Mouse (Mus musculus) MEL (cell line): ENCODE measurements around the gene Tmem86a. TPM values are rescaled to one million over a fixed set of nuclear protein-coding genes. Genes with fewer than 3 reads are reported as not detected.

Experiments
- DNase-seq: peaks from one replicate; pipeline ENCODE4 v3.0.0; 2011; ENCODE audit warnings: low read depth, low spot score
- H3K27ac ChIP-seq: 2 replicates; pipeline ENCODE4 v1.5.1; 2012; ENCODE audit warnings: low read depth, mild to moderate bottlenecking, control low read depth, low read length, moderate library complexity; ENCODE audit not compliant: control insufficient read depth
- H3K27me3 ChIP-seq, 2 experiments: fragments of 150-350 bp in 1 of 2; sonication (generic) in 1 of 2; 2 replicates each; pipeline ENCODE4 v1.6.1; 2012; ENCODE audit warnings: low read length in 2 of 2, mild to moderate bottlenecking in 2 of 2, improper control_type of control experiment in 1 of 2, moderate library complexity in 1 of 2; ENCODE audit not compliant: insufficient read depth in 2 of 2, control insufficient read depth in 1 of 2
- H3K36me3 ChIP-seq, 2 experiments: 2 replicates each; pipeline ENCODE4 v1.6.1; 2012 to 2014; ENCODE audit warnings: low read length in 2 of 2, improper control_type of control experiment in 1 of 2, inconsistent platforms in 1 of 2, mild to moderate bottlenecking in 1 of 2; ENCODE audit not compliant: insufficient read depth in 2 of 2, control insufficient read depth in 1 of 2
- H3K4me1 ChIP-seq, 2 experiments: fragments of 150-350 bp in 1 of 2; sonication (generic) in 1 of 2; 2 replicates each; pipeline ENCODE4 v1.6.1; 2012; ENCODE audit warnings: low read length in 2 of 2, improper control_type of control experiment in 1 of 2, mild to moderate bottlenecking in 1 of 2; ENCODE audit not compliant: insufficient read depth in 2 of 2, control insufficient read depth in 1 of 2
- H3K4me3 ChIP-seq, 2 experiments: fragments of 150-350 bp in 1 of 2; sonication (generic) in 1 of 2; 2 replicates each; pipeline ENCODE4 v1.5.1; 2012; ENCODE audit warnings: low read depth in 2 of 2, low read length in 2 of 2, mild to moderate bottlenecking in 2 of 2, moderate library complexity in 2 of 2, control low read depth in 1 of 2, improper control_type of control experiment in 1 of 2; ENCODE audit not compliant: control insufficient read depth in 1 of 2, insufficient read depth in 1 of 2
- H3K79me2 ChIP-seq: 2 replicates; pipeline ENCODE4 v1.6.1; 2012; ENCODE audit warnings: mild to moderate bottlenecking, low read length, moderate library complexity; ENCODE audit not compliant: control insufficient read depth, poor library complexity, insufficient read depth
- H3K9ac ChIP-seq: 2 replicates; pipeline ENCODE4 v1.6.1; 2012; ENCODE audit warnings: low read depth, mild to moderate bottlenecking, control low read depth, low read length, moderate library complexity; ENCODE audit not compliant: control insufficient read depth, poor library complexity, severe bottlenecking
- H3K9me3 ChIP-seq: fragments of 150-350 bp; sonication (generic); replicated peaks from 2 replicates; pipeline ENCODE4 v1.6.1; 2012; ENCODE audit warnings: mild to moderate bottlenecking, low read length, improper control_type of control experiment, moderate library complexity; ENCODE audit not compliant: insufficient read depth
- BHLHE40 ChIP-seq: IDR thresholded peaks from 2 replicates; pipeline ENCODE4 v1.6.1; 2012; ENCODE audit warnings: low read depth, mild to moderate bottlenecking, inconsistent platforms, low read length, improper control_type of control experiment, borderline replicate concordance
- CTCF ChIP-seq, 3 experiments: IDR thresholded peaks in 2 of 3; conservative IDR thresholded peaks in 1 of 3; 2 replicates each; pipeline ENCODE4 v1.5.1; 2011 to 2012; ENCODE audit warnings: low read length in 3 of 3, low read depth in 2 of 3, mild to moderate bottlenecking in 2 of 3, improper control_type of control experiment in 1 of 3, inconsistent platforms in 1 of 3, mixed read lengths in 1 of 3, moderate library complexity in 1 of 3; ENCODE audit not compliant: control insufficient read depth in 1 of 3, insufficient read depth in 1 of 3, poor library complexity in 1 of 3, severe bottlenecking in 1 of 3
- EP300 ChIP-seq, 2 experiments: IDR thresholded peaks; 2 replicates each; pipeline ENCODE4 v1.6.1; 2011; ENCODE audit warnings: improper control_type of control experiment in 2 of 2, low read length in 2 of 2, low read depth in 1 of 2, mild to moderate bottlenecking in 1 of 2
- ETS1 ChIP-seq: IDR thresholded peaks from 2 replicates; pipeline ENCODE4 v1.6.1; 2012; ENCODE audit warnings: low read depth, mild to moderate bottlenecking, inconsistent platforms, low read length, improper control_type of control experiment, moderate library complexity
- GATA1 ChIP-seq: IDR thresholded peaks from 2 replicates; pipeline ENCODE4 v1.6.1; 2011; ENCODE audit warnings: low read depth, low read length, improper control_type of control experiment
- MAX ChIP-seq: IDR thresholded peaks from 2 replicates; pipeline ENCODE4 v1.6.1; 2011; ENCODE audit warnings: low read length, improper control_type of control experiment
- MXI1 ChIP-seq: IDR thresholded peaks from 2 replicates; pipeline ENCODE4 v1.6.1; 2011; ENCODE audit warnings: mild to moderate bottlenecking, low read depth, low read length, improper control_type of control experiment
- NELFE ChIP-seq: IDR thresholded peaks from 2 replicates; pipeline ENCODE4 v1.6.1; 2011; ENCODE audit warnings: low read depth, low read length, improper control_type of control experiment
- POLR2A ChIP-seq, 2 experiments: IDR thresholded peaks; 2 replicates each; pipeline ENCODE4 v1.6.1; 2011 to 2012; ENCODE audit warnings: low read length in 2 of 2, mild to moderate bottlenecking in 2 of 2, control low read depth in 1 of 2, improper control_type of control experiment in 1 of 2, low read depth in 1 of 2, moderate library complexity in 1 of 2; ENCODE audit not compliant: control insufficient read depth in 1 of 2, insufficient read depth in 1 of 2, poor library complexity in 1 of 2
- POLR2AphosphoS2 ChIP-seq: IDR thresholded peaks from 2 replicates; pipeline ENCODE4 v1.6.1; 2011; ENCODE audit warnings: low read length, improper control_type of control experiment
- POLR2AphosphoS5 ChIP-seq: IDR thresholded peaks from 2 replicates; pipeline ENCODE4 v1.6.1; 2012; ENCODE audit warnings: low read depth, borderline replicate concordance, mild to moderate bottlenecking, inconsistent platforms, low read length, moderate library complexity, mixed read lengths
- RAD21 ChIP-seq: IDR thresholded peaks from 2 replicates; pipeline ENCODE4 v1.6.1; 2011; ENCODE audit warnings: mild to moderate bottlenecking, low read depth, low read length, improper control_type of control experiment
- SMC3 ChIP-seq: IDR thresholded peaks from 2 replicates; pipeline ENCODE4 v1.6.1; 2011; ENCODE audit warnings: low read depth, low read length, improper control_type of control experiment
- USF1 ChIP-seq: IDR thresholded peaks from 2 replicates; pipeline ENCODE4 v1.6.1; 2014; ENCODE audit warnings: low read depth, mild to moderate bottlenecking, inconsistent platforms, low read length, improper control_type of control experiment, moderate library complexity
- ZMIZ1 ChIP-seq: IDR thresholded peaks from 2 replicates; pipeline ENCODE4 v1.6.1; 2012; ENCODE audit warnings: low read depth, mild to moderate bottlenecking, inconsistent platforms, low read length, improper control_type of control experiment, moderate library complexity
- polyA plus RNA-seq, 2 experiments: library from polyadenylated mRNA; stranded (reverse) in 1 of 2; unstranded in 1 of 2; fragments of >175 nt in 1 of 2; fragments of >200 nt in 1 of 2; gene quantifications; 2 replicates each; pipeline versions ENCODE4 v1.2.1 to v1.2.4; 2012; ENCODE audit warnings: low replicate concordance in 2 of 2, low read depth in 1 of 2; ENCODE audit not compliant: insufficient read length in 2 of 2, insufficient read depth in 1 of 2, missing spikeins in 1 of 2
- total RNA-seq: library from RNA; depleted of rRNA; stranded (reverse); fragments of 300-350 nt; gene quantifications from 2 replicates; pipeline ENCODE4 v1.2.3, GENCODE M21; 2012

Gene Tmem86a
- total and polyA plus RNA-seq, 3 experiments = 0.27 to 0.54 TPM; not detected in 1

- Histone ChIP-seq H3K27me3 (no peaks in the 10 kb centered on the region), H3K4me3 (peak overlapping the region; percentile 78 to 81), H3K9me3 (no peaks in the 10 kb centered on the region), H3K27ac (peak overlapping the region; percentile 89; the same call in 1 of the 2 replicates), H3K36me3 (peaks cover 0 to 10% of the 10 kb centered on the region in 2 experiments; a peak in 2 of 4 replicates), H3K4me1 (peaks cover 4 to 8% of the 10 kb centered on the region in 2 experiments; a peak in 2 of 4 replicates), H3K9ac (peak overlapping the region; percentile 81), H3K79me2 (peaks cover 27% of the 10 kb centered on the region)
- peak; percentile 59 for DNase-seq
- TF ChIP-seq ETS1 (0 out of 2 replicates have a peak, but pooled peaks have one; percentile 18), USF1 (peak; percentile 33; the same call in 1 of the 2 replicates), GATA1 (0 out of 2 replicates have a peak, but pooled peaks have one; percentile 16), NELFE (no peak), POLR2A (IDR thresholded peaks at IDR 0.05; ENCODE audit: control insufficient read depth in 1 of 2, insufficient read depth in 1 of 2, low read depth in 1 of 2, low read length in 2 of 2, poor library complexity in 1 of 2) (no peak), EP300 (IDR thresholded peaks at IDR 0.05; ENCODE audit: low read depth in 1 of 2, low read length in 2 of 2) (0 out of 4 replicates have a peak, but pooled peaks of 1 of the 2 experiments have one; percentile 13), POLR2AphosphoS5 (no peak), MAX (no peak), ZMIZ1 (no peak)
Observed at GRCm38 (mm10) chr7:47007109-47007780, 43.2 kb upstream of the Tmem86a start.

- Histone ChIP-seq H3K27me3 (no peaks in the 10 kb centered on the region), H3K4me1 (peaks cover 4 to 8% of the 10 kb centered on the region in 2 experiments; a peak in 2 of 4 replicates), H3K36me3 (peaks cover 0 to 10% of the 10 kb centered on the region in 2 experiments; a peak in 2 of 4 replicates), H3K27ac (peak overlapping the region; percentile 89), H3K79me2 (peaks cover 27% of the 10 kb centered on the region), H3K9ac (peak overlapping the region; percentile 81), H3K4me3 (peak overlapping the region; percentile 78 to 81), H3K9me3 (no peaks in the 10 kb centered on the region)
- DNase-seq = no peak
- TF ChIP-seq CTCF (IDR thresholded peaks at IDR 0.05 in 2 of 3, conservative IDR thresholded peaks at IDR 0.05 in 1 of 3; ENCODE audit: control insufficient read depth in 1 of 3, insufficient read depth in 1 of 3, low read depth in 2 of 3, low read length in 3 of 3, poor library complexity in 1 of 3, severe bottlenecking in 1 of 3) = peak in 2 of 3 experiments; percentile 52 to 55; a peak in 5 of 6 replicates
- no peak for TF ChIP-seq BHLHE40
- peak; percentile 18 for TF ChIP-seq RAD21
- no peak for TF ChIP-seq MXI1
- TF ChIP-seq SMC3 = peak; percentile 33
- no peak for TF ChIP-seq POLR2AphosphoS2
- no peak for TF ChIP-seq POLR2AphosphoS5
Observed at GRCm38 (mm10) chr7:47007818-47008167, 42.6 kb upstream of the Tmem86a start.
